Mouse (Mus musculus) thymus, postnatal 0 days (tissue): ENCODE results near the gene Jrkl. TPM values are rescaled to one million over a fixed set of nuclear protein-coding genes. Genes with fewer than 3 reads are reported as not detected.

Source experiments
- DNase-seq: peaks from one replicate; pipeline ENCODE4 v3.0.0-alpha.2; 2015; ENCODE audit warnings: low spot score
- polyA plus RNA-seq: library from polyadenylated mRNA; unstranded; fragments of >200 nt; fragmentation: Nextera tagmentation; extraction: Ambion mirVana; gene quantifications from 2 replicates; pipeline ENCODE4 v1.2.1, GENCODE M21; 2015

The Jrkl gene
- 7.8 and 9.4 TPM in 2 replicates for polyA plus RNA-seq

- DNase-seq = peak; percentile 49
These were observed at the start of gene Jrkl for GRCm38 (mm10) chr9:13245481-13245880. Jrkl (minus strand) TSS chr9:13245829.

- DNase-seq = no peak
These were observed 41.9 kb upstream of the Jrkl start for GRCm38 (mm10) chr9:13287482-13287881.

- no peak for DNase-seq
These were observed 27.6 kb upstream of the Jrkl start for GRCm38 (mm10) chr9:13273219-13273618.

GRCm38 (mm10) chr9:13260980-13261379 is 15.4 kb upstream of the Jrkl start:
- DNase-seq = no peak

GRCm38 (mm10) chr9:13258173-13258572 is 12.5 kb upstream of the Jrkl start:
- DNase-seq = no peak

GRCm38 (mm10) chr9:13256726-13257125 is 11.1 kb upstream of the Jrkl start:
- no peak for DNase-seq

GRCm38 (mm10) chr9:13251251-13251650 is 5.6 kb upstream of the Jrkl start:
- no peak for DNase-seq

GRCm38 (mm10) chr9:13248104-13248503 is 2.5 kb upstream of the Jrkl start:
- DNase-seq = no peak

GRCm38 (mm10) chr9:13246815-13247638 is 1.4 kb upstream of the Jrkl start, which contains the start of gene Ccdc82:
Ccdc82 (plus strand) TSS chr9:13246955.
- DNase-seq = peak; percentile 89

GRCm38 (mm10) chr9:13242321-13242720 is 3.3 kb downstream of the Jrkl start:
- peak; percentile 42 for DNase-seq

GRCm38 (mm10) chr9:13231545-13232216 is 13.9 kb downstream of the Jrkl start:
- peak; percentile 66 for DNase-seq

- no peak for DNase-seq
These were observed 15.1 kb downstream of the Jrkl start for GRCm38 (mm10) chr9:13230553-13230952.

GRCm38 (mm10) chr9:13225872-13226271 is 19.8 kb downstream of the Jrkl start:
- DNase-seq = no peak

GRCm38 (mm10) chr9:13206369-13206768 is 39.3 kb downstream of the Jrkl start:
- DNase-seq = no peak

GRCm38 (mm10) chr9:13203681-13204080 is 41.9 kb downstream of the Jrkl start:
- DNase-seq = no peak

- DNase-seq = no peak
These were observed 42.5 kb downstream of the Jrkl start for GRCm38 (mm10) chr9:13203109-13203508.

GRCm38 (mm10) chr9:13200079-13200478 is 45.5 kb downstream of the Jrkl start:
- no peak for DNase-seq

GRCm38 (mm10) chr9:13195762-13196161 is 49.9 kb downstream of the Jrkl start:
- DNase-seq = peak; percentile 54

GRCm38 (mm10) chr9:13195268-13195667 is 50.4 kb downstream of the Jrkl start:
- DNase-seq = peak; percentile 46

- no peak for DNase-seq
These were observed 51.0 kb downstream of the Jrkl start for GRCm38 (mm10) chr9:13194619-13195018.
